Mouse (Mus musculus) cerebellum, adult 18-20 months (tissue): ENCODE results near the gene Cacna1c.
A peak's percentile ranks its signal among the peaks of the same experiment; 100 is the strongest.

ENCODE experiments used
- DNase-seq, 2 experiments: peaks; one replicate each; pipeline ENCODE4 v3.0.0; 2021

The Cacna1c gene

GRCm38 (mm10) chr6:118735145-118735544, 461.1 kb downstream of the Cacna1c start:
- no peak for DNase-seq

GRCm38 (mm10) chr6:118731937-118732336, 464.3 kb downstream of the Cacna1c start:
- no peak for DNase-seq

- DNase-seq, result peak; percentile 88 to 92
Measured at GRCm38 (mm10) chr6:118724908-118725307, 471.3 kb downstream of the Cacna1c start.

GRCm38 (mm10) chr6:118724388-118724787, 471.8 kb downstream of the Cacna1c start:
- no peak for DNase-seq

GRCm38 (mm10) chr6:118722336-118722735, 473.9 kb downstream of the Cacna1c start:
- no peak for DNase-seq

- DNase-seq, result peak in 1 of 2 experiments; percentile 39
Measured at GRCm38 (mm10) chr6:118719486-118719885, 476.7 kb downstream of the Cacna1c start.

GRCm38 (mm10) chr6:118713286-118713685, 482.9 kb downstream of the Cacna1c start:
- DNase-seq, result peak; percentile 76 to 83

- peak; percentile 60 to 67 for DNase-seq
Measured at GRCm38 (mm10) chr6:118711677-118712322, 484.4 kb downstream of the Cacna1c start.

- DNase-seq, result peak; percentile 44 to 54
Measured at GRCm38 (mm10) chr6:118707066-118707465, 489.2 kb downstream of the Cacna1c start.

- peak; percentile 82 to 89 for DNase-seq
Measured at GRCm38 (mm10) chr6:118705840-118706239, 490.4 kb downstream of the Cacna1c start.

GRCm38 (mm10) chr6:118694626-118695025, 501.6 kb downstream of the Cacna1c start:
- no peak for DNase-seq

- peak in 1 of 2 experiments; percentile 27 for DNase-seq
Measured at GRCm38 (mm10) chr6:118689447-118689846, 506.8 kb downstream of the Cacna1c start.

GRCm38 (mm10) chr6:118688856-118689255, 507.4 kb downstream of the Cacna1c start:
- DNase-seq, result no peak

GRCm38 (mm10) chr6:118680814-118681213, 515.4 kb downstream of the Cacna1c start:
- peak; percentile 28 to 30 for DNase-seq

GRCm38 (mm10) chr6:118678031-118678430, 518.2 kb downstream of the Cacna1c start:
- DNase-seq, result no peak

GRCm38 (mm10) chr6:118677306-118677705, 518.9 kb downstream of the Cacna1c start:
- no peak for DNase-seq

- DNase-seq, result peak in 1 of 2 experiments; percentile 22
Measured at GRCm38 (mm10) chr6:118674781-118675180, 521.4 kb downstream of the Cacna1c start.

GRCm38 (mm10) chr6:118673974-118674695, 522.1 kb downstream of the Cacna1c start:
- peak; percentile 49 to 53 for DNase-seq

- DNase-seq, result no peak
Measured at GRCm38 (mm10) chr6:118653331-118653730, 542.9 kb downstream of the Cacna1c start.

GRCm38 (mm10) chr6:118649121-118649783, 547.0 kb downstream of the Cacna1c start:
- DNase-seq, result no peak

GRCm38 (mm10) chr6:118646265-118647061, 549.8 kb downstream of the Cacna1c start:
- DNase-seq, result peak; percentile 83 to 88

GRCm38 (mm10) chr6:118644866-118645265, 551.4 kb downstream of the Cacna1c start:
- DNase-seq, result peak in 1 of 2 experiments; percentile 29

GRCm38 (mm10) chr6:118643541-118643940, 552.7 kb downstream of the Cacna1c start:
- DNase-seq, result peak; percentile 31 to 52
